Mouse (Mus musculus) lung, postnatal 0 days (tissue): ENCODE data around the gene Robo1.

Experiments
- CTCF ChIP-seq: IDR thresholded peaks from 2 replicates; pipeline ENCODE4 v1.5.1; 2016; ENCODE audit warnings: antibody characterized with exemption, mild to moderate bottlenecking
- EP300 ChIP-seq: IDR thresholded peaks from 2 replicates; pipeline ENCODE4 v1.6.1; 2016; ENCODE audit warnings: antibody characterized with exemption, mild to moderate bottlenecking, control low read depth

- TF ChIP-seq CTCF: no peak
- TF ChIP-seq EP300: no peak
These were observed 150.0 kb downstream of the Robo1 start for GRCm38 (mm10) chr16:72458155-72458554.
